Mouse (Mus musculus): ENCODE data around the gene Csf2rb2.

GRCm38 (mm10) chr15:78258246-78258865 is 47.2 kb downstream of the Csf2rb2 start:
- TF ChIP-seq GATA1 (IDR thresholded peaks at IDR 0.05; ENCODE audit: borderline replicate concordance, low read length): no peak
- TF ChIP-seq FLI1 (IDR thresholded peaks at IDR 0.05; ENCODE audit: low read length): no peak

Data from megakaryocyte, embryonic 14.5 days (primary cell).